Mouse (Mus musculus) gastrocnemius, adult 2 months (tissue): ENCODE data around the gene Tpte. TPM values are rescaled to one million over a fixed set of nuclear protein-coding genes. Genes with fewer than 3 reads are reported as not detected.

Experiments used
- DNase-seq: peaks from one replicate; pipeline ENCODE4 v3.0.0; 2022
- H3K27ac ChIP-seq: fragments of 200-600 bp; 2 replicates; pipeline ENCODE4 v1.8.1; 2022; ENCODE audit warnings: mild to moderate bottlenecking
- H3K4me3 ChIP-seq: fragments of 200-600 bp; 2 replicates; pipeline ENCODE4 v1.8.1; 2022; ENCODE audit warnings: mild to moderate bottlenecking, moderate library complexity
- CTCF ChIP-seq: fragments of 200-600 bp; IDR thresholded peaks from 2 replicates; pipeline ENCODE4 v1.8.1; 2022; ENCODE audit warnings: antibody characterized with exemption, mild to moderate bottlenecking, moderate library complexity
- intact Hi-C: fragments of 180-260 bp; cut with DNase I; formaldehyde crosslinking; loops from one replicate; pipeline ENCODE4 v1.15.1; 2025
- long read RNA-seq, 2 experiments: library from polyadenylated mRNA; stranded (forward); transcript quantifications; one replicate each; pipeline ENCODE4 v2.0.0; 2021
- total RNA-seq, 2 experiments: library from RNA; stranded (reverse); gene quantifications; 2 replicates each; pipeline ENCODE4 v1.2.3; 2021

The Tpte gene
- not detected for total RNA-seq
- long read RNA-seq, experiment 1 = 0 reads
- long read RNA-seq, experiment 2 = 0 reads

DNA sequence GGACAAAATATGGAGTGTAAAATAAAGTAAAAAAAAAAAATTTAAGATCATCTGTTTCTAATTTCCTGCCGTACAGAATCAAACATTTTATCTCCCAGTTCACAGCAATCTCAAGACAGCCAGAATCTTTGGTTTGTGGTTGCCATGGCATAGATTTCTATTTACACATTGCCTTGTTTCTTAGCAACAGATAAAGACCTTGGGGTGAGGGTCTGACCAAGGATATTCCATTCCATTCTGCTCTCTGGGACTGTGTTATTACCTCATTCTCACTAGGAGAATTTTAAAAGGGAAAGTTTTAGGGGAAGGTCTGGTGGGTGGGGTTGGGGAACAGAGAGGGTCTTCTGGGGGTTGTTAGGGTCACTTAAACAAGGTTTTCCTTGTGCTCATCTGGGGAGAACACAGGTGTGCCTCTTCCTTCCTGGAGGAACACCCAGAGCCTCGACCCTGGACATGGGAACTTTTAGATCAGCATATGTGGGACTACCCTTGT is at the start of gene Tpte:
TSS of gene Tpte (plus strand) at position 443 of the 493 bp plus-strand sequence.
- intact Hi-C loops = no loop called here
- Histone ChIP-seq H3K4me3 (no peak within 1 kb of the TSS), H3K27ac (no peak within 1 kb of the TSS)
- TF ChIP-seq CTCF = no peak
- no peak for DNase-seq

DNA sequence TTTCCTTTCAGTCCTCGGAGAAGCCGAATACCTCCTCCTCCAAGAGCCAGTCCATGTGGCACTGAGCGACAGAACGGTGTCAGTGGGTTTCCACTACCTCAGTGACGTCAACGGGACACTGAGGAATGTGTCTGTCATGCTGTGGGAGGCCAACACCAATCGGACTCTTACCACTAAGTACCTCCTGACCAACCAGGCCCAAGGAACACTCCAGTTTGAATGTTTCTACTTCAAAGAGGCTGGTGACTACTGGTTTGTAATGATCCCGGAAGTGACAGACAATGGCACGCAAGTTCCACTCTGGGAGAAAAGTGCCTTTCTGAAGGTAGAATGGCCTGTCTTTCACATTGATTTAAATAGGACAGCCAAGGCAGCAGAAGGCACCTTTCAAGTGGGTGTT is 40.3 kb upstream of the Tpte start:
- Histone ChIP-seq H3K4me3 (no peak overlapping the region), H3K27ac (no peak overlapping the region)
- no peak for DNase-seq
- intact Hi-C loops = no loop called here
- no peak for TF ChIP-seq CTCF

DNA sequence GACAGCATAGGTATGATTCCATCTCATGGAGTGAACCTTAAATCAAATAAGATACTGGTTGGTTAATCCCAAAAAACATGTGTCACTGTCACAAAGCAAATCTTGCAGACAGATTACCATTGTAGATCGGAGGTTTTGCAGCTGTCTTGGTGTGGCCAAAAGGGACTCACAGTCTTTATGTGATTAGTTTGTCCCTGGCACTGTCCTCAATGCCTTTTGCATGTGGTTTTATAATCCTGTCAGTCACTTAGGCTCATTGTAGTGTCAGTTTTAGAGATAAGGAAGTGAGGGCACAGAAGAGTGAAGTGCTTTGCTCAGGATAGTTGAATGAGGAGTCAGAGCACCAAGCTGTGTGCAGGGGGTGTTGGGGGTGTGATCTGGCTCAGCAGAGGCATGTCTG is 37.6 kb upstream of the Tpte start:
- H3K27ac ChIP-seq = no peak overlapping the region
- no peak for TF ChIP-seq CTCF
- intact Hi-C loops = no loop called here
- no peak overlapping the region for H3K4me3 ChIP-seq
- DNase-seq = no peak

DNA sequence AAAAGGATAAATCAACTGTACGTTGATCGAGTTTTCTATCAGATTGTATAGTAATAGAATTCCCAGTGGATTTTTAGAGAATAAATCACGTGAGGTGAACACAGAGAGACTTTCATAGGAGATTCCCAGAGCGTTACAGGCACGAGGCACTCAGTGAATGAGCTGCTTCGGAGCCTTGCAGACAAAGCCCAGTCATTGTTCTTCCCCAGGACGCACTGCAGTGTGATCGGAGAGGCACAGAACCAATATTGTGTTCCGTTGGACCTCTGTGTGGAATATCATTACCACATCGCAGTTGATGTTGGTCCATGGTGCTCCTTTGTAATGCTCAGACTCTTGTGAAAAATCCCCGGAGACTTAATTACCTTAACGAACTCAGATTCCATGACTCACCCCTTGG is 35.3 kb upstream of the Tpte start:
- DNase-seq = no peak
- intact Hi-C loops = no loop called here
- TF ChIP-seq CTCF = no peak
- Histone ChIP-seq H3K27ac (no peak overlapping the region), H3K4me3 (no peak overlapping the region)

DNA sequence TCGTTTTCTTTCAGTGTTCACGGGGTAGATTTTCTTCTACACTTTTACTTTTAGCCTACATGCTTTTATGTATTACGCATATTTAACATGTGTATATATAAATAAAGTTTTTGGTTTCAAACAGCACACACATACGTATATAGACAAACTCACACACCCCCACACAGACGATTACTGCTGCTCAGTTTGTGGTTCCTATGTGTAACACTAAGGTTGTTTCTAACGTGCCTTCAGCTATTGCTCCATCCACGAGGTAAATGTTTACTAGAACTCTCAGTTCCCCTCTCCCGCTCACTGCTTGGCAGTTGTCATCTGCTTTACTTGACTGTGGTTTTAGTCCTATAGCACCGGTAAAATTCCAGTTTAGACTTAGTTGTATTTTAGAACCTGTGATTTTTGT is 34.2 kb upstream of the Tpte start:
- intact Hi-C loops = no loop called here
- no peak overlapping the region for H3K4me3 ChIP-seq
- TF ChIP-seq CTCF = no peak
- no peak for DNase-seq
- H3K27ac ChIP-seq = no peak overlapping the region

DNA sequence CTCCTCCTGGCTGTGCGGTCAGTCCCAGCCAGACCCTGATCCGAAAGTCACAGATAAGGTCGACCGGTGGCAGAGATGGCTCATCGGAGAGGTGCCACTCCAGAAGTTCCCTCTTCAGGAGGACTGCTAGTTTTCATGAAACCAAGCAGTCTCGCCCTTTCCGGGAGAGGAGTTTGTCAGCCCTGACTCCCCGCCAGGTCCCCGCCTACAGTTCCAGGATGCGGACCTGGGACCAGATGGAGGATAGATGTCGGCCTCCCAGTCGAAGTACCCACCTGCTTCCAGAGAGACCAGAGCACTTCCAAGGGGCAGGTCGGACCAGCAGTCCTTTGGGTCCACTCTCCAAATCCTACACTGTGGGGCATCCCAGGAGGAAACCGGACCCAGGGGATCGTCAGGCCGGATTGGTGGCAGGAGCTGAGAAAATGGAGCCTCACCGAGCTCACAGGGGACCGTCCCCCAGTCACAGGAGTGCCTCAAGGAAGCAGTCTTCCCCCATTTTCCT is 24.2 kb upstream of the Tpte start:
- intact Hi-C loops = no loop called here
- TF ChIP-seq CTCF = no peak
- 0 out of 2 replicates have a peak overlapping the region, but pooled peaks have one; percentile 5 for H3K4me3 ChIP-seq
- peak; percentile 34 for DNase-seq
- H3K27ac ChIP-seq = peak overlapping the region; percentile 54; the same call in 1 of the 2 replicates

DNA sequence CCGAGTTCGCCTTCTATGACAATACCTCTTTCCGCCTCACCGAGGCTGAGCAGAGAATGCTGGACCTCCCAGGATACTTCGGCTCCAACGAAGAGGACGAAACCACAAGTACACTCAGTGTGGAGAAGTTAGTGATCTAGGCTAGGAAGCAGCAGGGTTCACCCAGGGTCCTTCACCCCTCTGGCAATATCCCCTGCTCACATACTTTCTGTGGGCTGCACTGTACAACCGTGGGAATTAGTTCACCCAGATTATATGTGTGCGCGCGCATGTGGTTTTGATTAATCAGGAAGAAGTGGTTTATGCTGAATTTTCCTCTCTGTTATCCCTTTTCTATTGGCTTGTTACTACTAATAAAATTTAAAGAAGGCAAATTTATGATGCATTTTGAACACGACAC is 23.7 kb upstream of the Tpte start:
- 0 out of 2 replicates have a peak overlapping the region, but pooled peaks have one; percentile 5 for H3K4me3 ChIP-seq
- DNase-seq = no peak
- peak overlapping the region; percentile 54 for H3K27ac ChIP-seq
- no peak for TF ChIP-seq CTCF
- intact Hi-C loops = no loop called here

DNA sequence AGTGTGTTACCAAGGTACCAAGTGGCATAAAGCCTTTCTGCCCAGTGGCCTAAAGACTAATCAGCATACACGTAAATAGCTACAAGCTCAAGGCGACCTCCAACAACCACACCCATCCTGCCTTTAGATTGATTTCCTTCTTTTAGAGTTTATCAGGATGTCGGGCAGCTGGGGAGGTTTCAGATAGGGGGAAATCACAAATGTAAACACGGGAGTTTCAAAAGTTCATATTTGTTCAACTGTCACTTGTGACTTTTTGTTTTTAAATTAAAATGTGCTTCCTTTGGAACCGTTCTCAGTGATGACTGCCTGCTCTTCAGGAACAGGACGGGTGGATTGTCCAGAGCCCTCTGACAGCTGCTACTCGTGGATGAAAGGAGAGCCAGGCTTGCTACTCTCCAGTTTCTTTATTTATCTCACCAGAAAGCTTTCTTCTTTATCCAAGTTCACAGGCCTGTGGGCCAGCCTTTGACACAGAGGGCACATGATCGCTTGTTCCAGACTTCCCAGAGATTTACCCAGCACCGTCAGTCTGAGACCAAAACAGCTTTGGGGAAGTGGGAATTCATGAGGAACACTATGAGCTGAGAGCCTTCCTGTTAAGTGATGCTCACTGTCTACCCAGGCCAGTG is 23.0 kb upstream of the Tpte start:
- no peak for TF ChIP-seq CTCF
- H3K4me3 ChIP-seq = no peak overlapping the region
- H3K27ac ChIP-seq = peak overlapping the region; percentile 64
- intact Hi-C loops = no loop called here
- no peak for DNase-seq

DNA sequence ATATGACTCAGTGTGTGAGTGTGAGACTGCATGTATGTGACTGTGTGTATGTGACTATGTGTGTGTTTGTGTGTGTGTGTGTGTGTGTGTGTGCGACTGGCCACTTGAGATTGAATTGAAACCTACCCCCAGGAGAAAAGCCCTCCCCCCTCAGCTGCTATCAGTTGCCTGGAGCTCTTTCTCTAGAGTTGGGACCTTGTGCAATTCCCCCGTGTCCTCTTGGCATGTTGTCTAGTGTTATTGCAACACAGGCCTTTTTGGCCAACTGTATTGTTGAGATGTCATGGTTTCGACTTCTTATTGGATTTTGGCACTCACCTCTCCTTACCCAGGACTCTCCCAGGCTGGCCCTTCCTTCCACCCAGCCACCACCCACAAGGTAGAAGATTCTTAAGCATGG is 21.0 kb upstream of the Tpte start:
- Histone ChIP-seq H3K27ac (no peak overlapping the region), H3K4me3 (no peak overlapping the region)
- TF ChIP-seq CTCF = no peak
- intact Hi-C loops = no loop called here
- DNase-seq = peak; percentile 49

DNA sequence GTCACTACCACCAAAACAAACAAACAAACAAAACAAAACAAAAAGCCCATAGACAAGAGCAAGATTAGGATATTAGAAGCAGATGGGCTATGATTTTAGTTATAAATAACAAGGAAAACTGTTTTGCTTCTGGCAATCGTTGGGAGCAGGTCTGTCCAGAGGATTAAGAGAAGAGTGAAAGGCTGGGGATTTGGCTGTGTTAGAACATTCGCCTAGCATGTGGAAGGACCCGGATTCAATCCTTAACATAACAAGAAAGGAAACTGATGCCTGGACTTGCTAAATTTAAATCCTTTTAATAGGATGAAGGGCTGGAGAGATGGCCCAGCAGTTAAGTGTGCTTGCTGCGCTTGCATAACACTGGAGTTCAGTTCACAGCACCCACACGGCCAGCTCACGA is 18.9 kb upstream of the Tpte start:
- no peak for TF ChIP-seq CTCF
- no peak for DNase-seq

DNA sequence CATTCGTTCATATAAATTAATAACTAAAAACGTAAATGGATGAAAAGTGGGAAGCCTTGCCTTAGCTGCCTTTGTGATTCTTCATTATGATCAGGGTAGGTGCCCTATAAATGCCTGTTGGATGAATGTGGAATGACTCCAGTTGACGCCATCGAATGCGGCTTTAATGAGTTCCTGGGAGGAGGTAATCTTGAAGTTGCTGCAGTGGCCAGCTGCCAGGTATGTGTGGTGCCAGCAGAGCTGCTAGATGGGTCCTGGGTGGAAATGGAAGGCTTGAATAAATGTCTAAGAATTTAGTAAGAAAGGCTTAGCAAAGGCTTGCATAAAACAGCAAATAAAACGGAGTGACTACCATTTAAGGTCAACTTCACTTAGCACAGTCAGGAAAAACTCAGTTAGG is 18.5 kb upstream of the Tpte start:
- 0 out of 2 replicates have a peak overlapping the region, but pooled peaks have one; percentile 10 for H3K27ac ChIP-seq
- TF ChIP-seq CTCF = no peak
- peak; percentile 43 for DNase-seq
- H3K4me3 ChIP-seq = no peak overlapping the region
- intact Hi-C loops = no loop called here

More for the DNA sequence above, 18.9 kb upstream of the Tpte start:
- peak overlapping the region; percentile 10; the same call in 1 of the 2 replicates for H3K27ac ChIP-seq
- intact Hi-C loops = no loop called here
- no peak overlapping the region for H3K4me3 ChIP-seq

DNA sequence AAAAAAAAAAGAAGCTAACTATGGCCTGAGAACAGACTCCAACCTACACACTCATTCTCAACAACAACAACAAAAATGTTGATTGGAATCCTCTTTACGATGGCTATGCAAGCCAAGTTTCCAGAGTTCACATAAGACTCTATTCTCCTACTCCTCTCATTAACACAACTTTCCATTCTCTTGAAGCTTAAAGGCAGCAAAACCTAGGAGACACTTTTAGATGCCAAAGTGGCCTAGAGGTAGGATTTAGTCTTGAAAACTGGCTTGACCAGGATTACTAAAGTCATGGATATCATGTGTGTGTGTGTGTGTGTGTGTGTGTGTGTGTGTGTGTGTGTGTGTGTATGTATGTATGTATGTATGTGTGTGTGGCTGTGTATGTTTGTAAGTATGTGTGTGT is 18.0 kb upstream of the Tpte start:
- intact Hi-C loops = no loop called here
- Histone ChIP-seq H3K27ac (no peak overlapping the region), H3K4me3 (no peak overlapping the region)
- no peak for TF ChIP-seq CTCF
- DNase-seq = no peak

DNA sequence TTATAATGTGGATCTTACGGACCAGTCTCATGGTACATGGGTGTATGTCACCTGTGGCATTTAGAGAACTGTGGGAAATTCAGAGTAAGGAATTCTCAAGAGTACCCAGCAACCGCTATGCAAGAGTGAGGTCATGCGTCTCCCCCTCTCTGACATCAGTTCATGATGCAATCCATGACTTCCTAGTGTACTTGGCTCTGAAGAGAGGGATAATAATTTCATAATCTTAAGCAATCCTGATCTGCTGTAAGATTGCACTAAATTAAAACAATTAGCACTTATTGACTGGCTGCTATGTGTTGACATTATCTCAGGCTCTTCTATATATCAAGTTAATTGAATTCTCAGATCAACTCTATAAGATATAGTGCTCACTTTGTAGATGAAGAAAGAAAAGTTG is 16.4 kb upstream of the Tpte start:
- no peak for DNase-seq
- no peak for TF ChIP-seq CTCF
- Histone ChIP-seq H3K27ac (no peak overlapping the region), H3K4me3 (no peak overlapping the region)
- intact Hi-C loops = no loop called here

DNA sequence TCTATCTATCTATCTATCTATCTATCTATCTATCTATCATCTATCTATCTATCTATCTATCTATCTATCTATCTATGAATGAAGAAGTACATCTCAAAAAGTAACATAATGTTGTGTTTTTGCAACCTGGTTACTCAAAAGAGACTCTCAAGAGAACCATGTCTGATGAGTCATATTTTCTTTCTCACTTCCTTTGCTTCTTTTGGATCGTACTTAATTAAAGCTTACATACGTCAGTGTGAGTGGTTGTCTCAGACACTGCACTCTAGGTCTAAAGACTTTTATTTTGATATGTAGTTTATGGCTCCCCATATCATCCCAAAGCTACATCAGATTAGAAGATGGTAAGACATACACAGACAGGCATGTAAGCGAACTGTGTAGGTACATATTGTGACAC is 10.1 kb upstream of the Tpte start:
- no peak for TF ChIP-seq CTCF
- intact Hi-C loops = no loop called here
- Histone ChIP-seq H3K27ac (no peak overlapping the region), H3K4me3 (no peak overlapping the region)
- DNase-seq = no peak
